Mouse (Mus musculus) heart, embryonic 14.5 days (tissue): Measurements from ENCODE around the gene Tsc2. TPM values are rescaled to one million over a fixed set of nuclear protein-coding genes. Genes with fewer than 3 reads are reported as not detected.

ENCODE experiments used
- ATAC-seq: fragments of 200-750 bp; cut with Nextera tagmentation; 2 replicates; pipeline ENCODE4 v1.8.0; 2017; ENCODE audit warnings: low read depth, moderate TSS enrichment; ENCODE audit not compliant: insufficient number of reproducible peaks, insufficient read depth, low FRiP score
- H3K27ac ChIP-seq, 2 experiments: fragments of 200-500 bp in 1 of 2; fragments of 300-500 bp in 1 of 2; sonication (generic) in 1 of 2; replicated peaks in 1 of 2; 2 replicates each; pipeline ENCODE4 v1.5.1; 2012 to 2014; ENCODE audit warnings: low read depth in 2 of 2, low read length in 2 of 2, control low read depth in 1 of 2, mild to moderate bottlenecking in 1 of 2, mixed read lengths in 1 of 2; ENCODE audit not compliant: control insufficient read depth in 1 of 2, insufficient read depth in 1 of 2
- H3K27me3 ChIP-seq: fragments of 300-500 bp; sonication (generic); 2 replicates; pipeline ENCODE4 v1.6.1; 2014; ENCODE audit warnings: mild to moderate bottlenecking, low read length, control low read depth; ENCODE audit not compliant: control insufficient read depth, insufficient read depth
- H3K36me3 ChIP-seq: fragments of 300-500 bp; sonication (generic); 2 replicates; pipeline ENCODE4 v1.6.1; 2014; ENCODE audit warnings: mild to moderate bottlenecking, control low read depth, low read length, mixed read lengths; ENCODE audit not compliant: control insufficient read depth, insufficient read depth
- H3K4me1 ChIP-seq, 2 experiments: fragments of 200-500 bp in 1 of 2; fragments of 300-500 bp in 1 of 2; sonication (generic) in 1 of 2; 2 replicates each; pipeline ENCODE4 v1.6.1; 2012 to 2014; ENCODE audit warnings: low read length in 2 of 2, control low read depth in 1 of 2, mixed read lengths in 1 of 2; ENCODE audit not compliant: control insufficient read depth in 2 of 2, insufficient read depth in 2 of 2
- H3K4me2 ChIP-seq: fragments of 300-500 bp; sonication (generic); 2 replicates; pipeline ENCODE4 v1.6.1; 2014; ENCODE audit warnings: mild to moderate bottlenecking, low read length
- H3K4me3 ChIP-seq, 2 experiments: fragments of 200-500 bp in 1 of 2; fragments of 300-500 bp in 1 of 2; sonication (generic) in 1 of 2; 2 replicates each; pipeline ENCODE4 v1.5.1; 2012 to 2014; ENCODE audit warnings: low read length in 2 of 2, mild to moderate bottlenecking in 2 of 2, control low read depth in 1 of 2, low read depth in 1 of 2, moderate library complexity in 1 of 2; ENCODE audit not compliant: control insufficient read depth in 1 of 2, insufficient read depth in 1 of 2
- H3K9ac ChIP-seq: fragments of 300-500 bp; sonication (generic); 2 replicates; pipeline ENCODE4 v1.6.1; 2014; ENCODE audit warnings: mild to moderate bottlenecking, low read length
- H3K9me3 ChIP-seq: fragments of 300-500 bp; sonication (generic); 2 replicates; pipeline ENCODE4 v1.6.1; 2016; ENCODE audit warnings: low read length, control low read depth; ENCODE audit not compliant: control insufficient read depth
- WGBS: fragments of 180-500 bp; shearing (Covaris S2); extraction: QIAGEN DNeasy Blood & Tissue Kit; methylation state at CpG from one replicate; pipeline ENCODE4 v1.1.7; 2014; 5-methylcytosine and 5-hydroxymethylcytosine counted together
- polyA plus RNA-seq: library from polyadenylated mRNA; unstranded; fragments of >200 nt; fragmentation: Nextera tagmentation; extraction: Ambion mirVana; gene quantifications from 2 replicates; pipeline ENCODE4 v1.2.1, GENCODE M21; 2014

Gene Tsc2
- polyA plus RNA-seq, 1 experiment from 2014 or later, result 51.1 TPM

- Histone ChIP-seq H3K9me3 (no peaks in the 10 kb centered on the region), H3K27ac (no peak overlapping the region), H3K36me3 (peaks cover 72% of the 10 kb centered on the region), H3K4me2 (no peak overlapping the region), H3K27me3 (no peaks in the 10 kb centered on the region), H3K4me1 (peaks cover 3 to 7% of the 10 kb centered on the region in 2 experiments; a peak in 1 of 4 replicates), H3K4me3 (no peak overlapping the region), H3K9ac (no peak overlapping the region)
- no peak for ATAC-seq
- 74% methylated on average over 8 of the region's 8 CpGs for WGBS
These were observed 23.6 kb downstream of the Tsc2 start for GRCm38 (mm10) chr17:24608874-24609273.

GRCm38 (mm10) chr17:24608370-24608769 is 24.1 kb downstream of the Tsc2 start:
- H3K9me3 ChIP-seq, result no peaks in the 10 kb centered on the region
- 84% methylated on average over 4 of the region's 4 CpGs for WGBS
- no peak overlapping the region for H3K27ac ChIP-seq
- no peak overlapping the region for H3K9ac ChIP-seq
- no peak overlapping the region for H3K4me2 ChIP-seq
- H3K4me1 ChIP-seq, result peaks cover 3 to 7% of the 10 kb centered on the region in 2 experiments; a peak in 1 of 4 replicates
- H3K27me3 ChIP-seq, result no peaks in the 10 kb centered on the region
- H3K36me3 ChIP-seq, result peaks cover 68% of the 10 kb centered on the region
- ATAC-seq, result no peak
- no peak overlapping the region for H3K4me3 ChIP-seq

GRCm38 (mm10) chr17:24604557-24604956 is 27.9 kb downstream of the Tsc2 start:
- H3K4me3 ChIP-seq, result no peak overlapping the region
- H3K36me3 ChIP-seq, result peaks cover 92% of the 10 kb centered on the region
- no peak overlapping the region for H3K4me2 ChIP-seq
- ATAC-seq, result no peak
- 57% methylated on average over 3 of the region's 3 CpGs for WGBS
- no peaks in the 10 kb centered on the region for H3K9me3 ChIP-seq
- no peaks in the 10 kb centered on the region for H3K27me3 ChIP-seq
- H3K4me1 ChIP-seq, result no peaks in the 10 kb centered on the region; a peak in 1 of 4 replicates
- no peak overlapping the region for H3K27ac ChIP-seq
- H3K9ac ChIP-seq, result no peak overlapping the region

- WGBS, result 94% methylated on average over 8 of the region's 8 CpGs
- ATAC-seq, result no peak
- Histone ChIP-seq H3K36me3 (peaks cover 94% of the 10 kb centered on the region), H3K27me3 (no peaks in the 10 kb centered on the region), H3K4me2 (no peak overlapping the region), H3K9ac (no peak overlapping the region), H3K9me3 (no peaks in the 10 kb centered on the region), H3K4me1 (no peaks in the 10 kb centered on the region; a peak in 1 of 4 replicates), H3K4me3 (no peak overlapping the region), H3K27ac (no peak overlapping the region)
These were observed 28.5 kb downstream of the Tsc2 start for GRCm38 (mm10) chr17:24603961-24604360.

- WGBS, result 80% methylated on average over 4 of the region's 4 CpGs
- no peak for ATAC-seq
These were observed 31.9 kb downstream of the Tsc2 start for GRCm38 (mm10) chr17:24600502-24600901.

GRCm38 (mm10) chr17:24597989-24598388 is 34.4 kb downstream of the Tsc2 start:
- Histone ChIP-seq H3K27me3 (no peaks in the 10 kb centered on the region), H3K4me2 (no peak overlapping the region), H3K27ac (no peak overlapping the region), H3K36me3 (peaks cover 99% of the 10 kb centered on the region), H3K9me3 (no peaks in the 10 kb centered on the region), H3K4me1 (no peaks in the 10 kb centered on the region), H3K4me3 (no peak overlapping the region), H3K9ac (no peak overlapping the region)
- no peak for ATAC-seq
- 90% methylated on average over 3 of the region's 3 CpGs for WGBS

More at GRCm38 (mm10) chr17:24600502-24600901, 31.9 kb downstream of the Tsc2 start:
- Histone ChIP-seq H3K36me3 (peaks cover 95% of the 10 kb centered on the region), H3K27ac (no peak overlapping the region), H3K4me2 (no peak overlapping the region), H3K9ac (no peak overlapping the region), H3K4me1 (no peaks in the 10 kb centered on the region; a peak in 1 of 4 replicates), H3K27me3 (no peaks in the 10 kb centered on the region), H3K4me3 (no peak overlapping the region), H3K9me3 (no peaks in the 10 kb centered on the region)

GRCm38 (mm10) chr17:24596471-24597183 is 35.8 kb downstream of the Tsc2 start:
- Histone ChIP-seq H3K4me1 (no peaks in the 10 kb centered on the region), H3K27me3 (no peaks in the 10 kb centered on the region), H3K9ac (no peak overlapping the region), H3K4me3 (no peak overlapping the region), H3K4me2 (no peak overlapping the region), H3K9me3 (no peaks in the 10 kb centered on the region), H3K27ac (no peak overlapping the region), H3K36me3 (peaks cover 99% of the 10 kb centered on the region)
- WGBS, result 87% methylated on average over 19 of the region's 19 CpGs
- ATAC-seq, result no peak

GRCm38 (mm10) chr17:24596073-24596466 is 36.4 kb downstream of the Tsc2 start:
- no peak for ATAC-seq
- Histone ChIP-seq H3K4me3 (no peak overlapping the region), H3K27me3 (no peaks in the 10 kb centered on the region), H3K36me3 (peaks cover 99% of the 10 kb centered on the region), H3K9ac (no peak overlapping the region), H3K27ac (no peak overlapping the region), H3K9me3 (no peaks in the 10 kb centered on the region), H3K4me2 (no peak overlapping the region), H3K4me1 (no peaks in the 10 kb centered on the region)
- 82% methylated on average over 5 of the region's 5 CpGs for WGBS
